Mouse (Mus musculus): ENCODE measurements around the gene Sept10. TPM values are rescaled to one million over a fixed set of nuclear protein-coding genes. Genes with fewer than 3 reads are reported as not detected.

Sept10 gene
- polyA plus RNA-seq, 2 experiments: 8.1 to 10.9 TPM

GRCm38 (mm10) chr10:59115691-59116090 is 106.0 kb downstream of the Sept10 start:
- no peak for ATAC-seq (ENCODE audit: insufficient read depth)
- Histone ChIP-seq H3K9me3 (ENCODE audit: control insufficient read depth, low read length) (no peaks in the 10 kb centered on the region), H3K9ac (replicated peaks) (no peak overlapping the region), H3K4me1 (replicated peaks; ENCODE audit: control insufficient read depth in 2 of 2, insufficient read depth in 2 of 2, low read length in 1 of 2) (no peaks in the 10 kb centered on the region), H3K27me3 (ENCODE audit: control insufficient read depth, insufficient read depth, low read length) (no peaks in the 10 kb centered on the region), H3K4me3 (ENCODE audit: insufficient read depth in 1 of 2, low read depth in 2 of 2, low read length in 2 of 2) (no peak overlapping the region), H3K36me3 (replicated peaks; ENCODE audit: control insufficient read depth, insufficient read depth, low read depth) (no peaks in the 10 kb centered on the region), H3K4me2 (ENCODE audit: low read depth) (no peak overlapping the region), H3K27ac (no peak overlapping the region)
- TF ChIP-seq EP300 (IDR thresholded peaks at IDR 0.05; ENCODE audit: low read depth) (no peak), CTCF (IDR thresholded peaks at IDR 0.05; ENCODE audit: low read depth) (no peak)
- WGBS (ENCODE audit: insufficient replicate concordance): 65% methylated on average over 2 of the region's 2 CpGs
- DNase-seq (ENCODE audit: low read depth in 3 of 3, low spot score in 3 of 3): no peak

GRCm38 (mm10) chr10:59114535-59115291 is 106.9 kb downstream of the Sept10 start:
- Histone ChIP-seq H3K4me2 (ENCODE audit: low read depth) (no peak overlapping the region), H3K4me1 (replicated peaks; ENCODE audit: control insufficient read depth in 2 of 2, insufficient read depth in 2 of 2, low read length in 1 of 2) (no peaks in the 10 kb centered on the region), H3K36me3 (replicated peaks; ENCODE audit: control insufficient read depth, insufficient read depth, low read depth) (no peaks in the 10 kb centered on the region), H3K9me3 (ENCODE audit: control insufficient read depth, low read length) (no peaks in the 10 kb centered on the region), H3K4me3 (ENCODE audit: insufficient read depth in 1 of 2, low read depth in 2 of 2, low read length in 2 of 2) (no peak overlapping the region), H3K27me3 (ENCODE audit: control insufficient read depth, insufficient read depth, low read length) (no peaks in the 10 kb centered on the region), H3K27ac (no peak overlapping the region), H3K9ac (replicated peaks) (no peak overlapping the region)
- ATAC-seq (ENCODE audit: insufficient read depth): no peak
- no peak for DNase-seq (ENCODE audit: low read depth in 3 of 3, low spot score in 3 of 3)
- WGBS (ENCODE audit: insufficient replicate concordance): 46% methylated on average over 15 of the region's 15 CpGs
- no peak for TF ChIP-seq EP300 (IDR thresholded peaks at IDR 0.05; ENCODE audit: low read depth)
- TF ChIP-seq CTCF (IDR thresholded peaks at IDR 0.05; ENCODE audit: low read depth): no peak

DNA sequence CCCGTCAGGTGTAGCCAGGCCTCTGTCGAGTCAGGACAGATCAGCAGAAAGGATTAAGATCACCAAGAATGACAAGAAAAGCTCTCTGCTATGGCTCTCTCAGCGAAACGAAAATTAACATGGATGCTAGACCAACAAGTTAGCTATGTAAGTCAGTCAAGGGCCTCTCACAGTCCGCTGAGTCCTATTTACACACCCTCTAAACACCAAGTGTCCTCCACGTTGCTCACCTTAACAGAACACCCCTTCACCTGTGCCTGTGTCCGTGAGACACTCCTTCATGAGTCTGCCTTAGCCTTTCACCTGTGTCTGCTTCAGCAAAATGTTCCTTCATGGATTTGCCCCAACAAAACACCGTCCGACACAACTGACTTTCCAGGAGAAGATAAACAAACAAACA is 108.3 kb downstream of the Sept10 start:
- no peak for TF ChIP-seq CTCF (IDR thresholded peaks at IDR 0.05; ENCODE audit: low read depth)
- no peak for TF ChIP-seq EP300 (IDR thresholded peaks at IDR 0.05; ENCODE audit: low read depth)
- Histone ChIP-seq H3K9me3 (ENCODE audit: control insufficient read depth, low read length) (no peaks in the 10 kb centered on the region), H3K27ac (no peak overlapping the region), H3K4me2 (ENCODE audit: low read depth) (no peak overlapping the region), H3K36me3 (replicated peaks; ENCODE audit: control insufficient read depth, insufficient read depth, low read depth) (no peaks in the 10 kb centered on the region), H3K4me1 (replicated peaks; ENCODE audit: control insufficient read depth in 2 of 2, insufficient read depth in 2 of 2, low read length in 1 of 2) (no peaks in the 10 kb centered on the region), H3K9ac (replicated peaks) (no peak overlapping the region), H3K4me3 (ENCODE audit: insufficient read depth in 1 of 2, low read depth in 2 of 2, low read length in 2 of 2) (no peak overlapping the region), H3K27me3 (ENCODE audit: control insufficient read depth, insufficient read depth, low read length) (no peaks in the 10 kb centered on the region)
- 62% methylated on average over 9 of the region's 9 CpGs for WGBS (ENCODE audit: insufficient replicate concordance)
- DNase-seq (ENCODE audit: low read depth in 3 of 3, low spot score in 3 of 3): no peak
- ATAC-seq (ENCODE audit: insufficient read depth): no peak

GRCm38 (mm10) chr10:59112755-59113154 is 108.9 kb downstream of the Sept10 start:
- 47% methylated on average over 8 of the region's 8 CpGs for WGBS (ENCODE audit: insufficient replicate concordance)
- Histone ChIP-seq H3K4me1 (replicated peaks; ENCODE audit: control insufficient read depth in 2 of 2, insufficient read depth in 2 of 2, low read length in 1 of 2) (no peaks in the 10 kb centered on the region), H3K36me3 (replicated peaks; ENCODE audit: control insufficient read depth, insufficient read depth, low read depth) (no peaks in the 10 kb centered on the region), H3K9ac (replicated peaks) (no peak overlapping the region), H3K27ac (no peak overlapping the region), H3K4me3 (ENCODE audit: insufficient read depth in 1 of 2, low read depth in 2 of 2, low read length in 2 of 2) (no peak overlapping the region), H3K27me3 (ENCODE audit: control insufficient read depth, insufficient read depth, low read length) (no peaks in the 10 kb centered on the region), H3K4me2 (ENCODE audit: low read depth) (no peak overlapping the region), H3K9me3 (ENCODE audit: control insufficient read depth, low read length) (no peaks in the 10 kb centered on the region)
- ATAC-seq (ENCODE audit: insufficient read depth) (no peak), DNase-seq (ENCODE audit: low read depth in 3 of 3, low spot score in 3 of 3) (no peak)
- TF ChIP-seq EP300 (IDR thresholded peaks at IDR 0.05; ENCODE audit: low read depth) (no peak), CTCF (IDR thresholded peaks at IDR 0.05; ENCODE audit: low read depth) (no peak)

- ATAC-seq (ENCODE audit: insufficient read depth): no peak
- WGBS (ENCODE audit: insufficient replicate concordance): 77% methylated on average over 7 of the region's 7 CpGs
Measured at GRCm38 (mm10) chr10:59110386-59110785, 111.3 kb downstream of the Sept10 start.

More at GRCm38 (mm10) chr10:59110386-59110785, 111.3 kb downstream of the Sept10 start:
- H3K9ac ChIP-seq (replicated peaks): no peak overlapping the region
- TF ChIP-seq CTCF (IDR thresholded peaks at IDR 0.05; ENCODE audit: low read depth): no peak
- no peak for TF ChIP-seq EP300 (IDR thresholded peaks at IDR 0.05; ENCODE audit: low read depth)
- H3K4me3 ChIP-seq (ENCODE audit: insufficient read depth in 1 of 2, low read depth in 2 of 2, low read length in 2 of 2): no peak overlapping the region
- no peaks in the 10 kb centered on the region for H3K27me3 ChIP-seq (ENCODE audit: control insufficient read depth, insufficient read depth, low read length)
- no peaks in the 10 kb centered on the region for H3K36me3 ChIP-seq (replicated peaks; ENCODE audit: control insufficient read depth, insufficient read depth, low read depth)
- no peak overlapping the region for H3K27ac ChIP-seq
- no peaks in the 10 kb centered on the region for H3K9me3 ChIP-seq (ENCODE audit: control insufficient read depth, low read length)
- H3K4me1 ChIP-seq (replicated peaks; ENCODE audit: control insufficient read depth in 2 of 2, insufficient read depth in 2 of 2, low read length in 1 of 2): no peaks in the 10 kb centered on the region
- H3K4me2 ChIP-seq (ENCODE audit: low read depth): no peak overlapping the region
- no peak for DNase-seq (ENCODE audit: low read depth in 3 of 3, low spot score in 3 of 3)

Data from liver, embryonic 14.5 days (tissue).